ENCODE assay signal across 27 mouse cellular contexts in genomic region chr1:160059908-160060307, GRCm38 (mm10). TPM values are rescaled to one million over a fixed set of nuclear protein-coding genes. Genes with fewer than 3 reads are reported as not detected.
DNase-seq lines count a peak whose midpoint lies in the region; ATAC-seq and TF ChIP-seq lines count a peak whose summit lies in the region.
"Had no signal": no experiment of that assay in that cellular context is flagged by ENCODE, and none has a peak within 500 bp of the region (broad histone marks: within the 10 kb centered on the region; RNA-seq: fewer than 3 reads in every experiment).

No protein-coding gene starts in this region.

- H3K27me3 ChIP-seq in heart, embryonic 11.5 days (ENCODE audit: control insufficient read depth, insufficient read depth, low read length): no peaks in the 10 kb centered on the region
- H3K27me3 ChIP-seq in lung, embryonic 15.5 days: no peaks in the 10 kb centered on the region
- no peaks in the 10 kb centered on the region for H3K27me3 ChIP-seq in liver, postnatal 0 days (ENCODE audit: insufficient read depth, low read length)
- H3K27me3 ChIP-seq: embryonic facial prominence, embryonic 12.5 days; kidney, embryonic 15.5 days; limb, embryonic 13.5 days; neural tube, embryonic 15.5 days had no signal

- no peak overlapping the region for H3K9ac ChIP-seq in heart, embryonic 11.5 days (ENCODE audit: low read depth, low read length)
- H3K9ac ChIP-seq in lung, embryonic 15.5 days: no peak overlapping the region
- H3K9ac ChIP-seq in liver, postnatal 0 days (replicated peaks): no peak overlapping the region
- H3K9ac ChIP-seq: embryonic facial prominence, embryonic 12.5 days; kidney, embryonic 15.5 days; limb, embryonic 13.5 days; neural tube, embryonic 15.5 days had no signal

- ATAC-seq in heart, embryonic 11.5 days (replicated peaks; ENCODE audit: insufficient number of reproducible peaks, low FRiP score, low TSS enrichment): no peak
- no peak for ATAC-seq in lung, embryonic 15.5 days (ENCODE audit: borderline replicate concordance, extremely low read depth, low FRiP score, low TSS enrichment)
- ATAC-seq in liver, postnatal 0 days: no peak
- ATAC-seq: activated CD4-positive, CD25-positive, alpha-beta regulatory T cell, adult 4 months; forebrain, embryonic 16.5 days; hindbrain, embryonic 16.5 days had no signal

- H3K27ac ChIP-seq in heart, embryonic 11.5 days (ENCODE audit: low read depth, low read length): no peak overlapping the region
- H3K27ac ChIP-seq in lung, embryonic 15.5 days: 0 out of 2 replicates have a peak overlapping the region, but pooled peaks have one; percentile 7
- H3K27ac ChIP-seq in liver, postnatal 0 days (ENCODE audit: low read depth): peak overlapping the region; percentile 83
- H3K27ac ChIP-seq: embryonic facial prominence, embryonic 12.5 days; forebrain, embryonic 10.5 days; kidney, embryonic 15.5 days; limb, embryonic 13.5 days; neural tube, embryonic 15.5 days had no signal

- WGBS in heart, embryonic 11.5 days (ENCODE audit: insufficient replicate concordance): 76% methylated on average over 1 of the region's 1 CpGs
- WGBS in lung, embryonic 15.5 days: 29% methylated on average over 1 of the region's 1 CpGs
- WGBS in lung, adult 2 months: 36% methylated on average over 1 of the region's 1 CpGs
- 54% methylated on average over 1 of the region's 1 CpGs for WGBS in liver, postnatal 0 days (ENCODE audit: insufficient replicate concordance)

- H3K4me2 ChIP-seq in heart, embryonic 11.5 days: peak overlapping the region; percentile 2; the same call in 1 of the 2 replicates
- H3K4me2 ChIP-seq in lung, embryonic 15.5 days: no peak overlapping the region
- 0 out of 2 replicates have a peak overlapping the region, but pooled peaks have one; percentile 44 for H3K4me2 ChIP-seq in liver, postnatal 0 days (ENCODE audit: low read depth, low read length)
- H3K4me2 ChIP-seq: embryonic facial prominence, embryonic 12.5 days; kidney, embryonic 15.5 days; limb, embryonic 13.5 days; neural tube, embryonic 15.5 days had no signal

- no peak for DNase-seq in heart, postnatal 4 days
- DNase-seq in lung, adult 2 months: no peak
- peak; percentile 60 for DNase-seq in NIH3T3 (ENCODE audit: low read depth)
- DNase-seq in liver, postnatal 0 days: no peak
- DNase-seq in adrenal gland, postnatal 14 days: no peak
- no peak for DNase-seq in urinary bladder, postnatal 14 days (ENCODE audit: low spot score)
- DNase-seq: adrenal gland, postnatal 10 days; cerebellum, adult 11 months; cerebellum, adult 9-10 months; embryo, embryonic 11 days; gastrocnemius, postnatal 14 days; heart, postnatal 14 days; kidney, adult 18-20 months; kidney, postnatal 25 days; midbrain, embryonic 14.5 days; retina, postnatal 1 day; right cerebral cortex, postnatal 14 days had no signal

- H3K4me3 ChIP-seq in heart, embryonic 11.5 days (ENCODE audit: low read depth, low read length): no peak overlapping the region
- H3K4me3 ChIP-seq in lung, embryonic 15.5 days: no peak overlapping the region
- no peak overlapping the region for H3K4me3 ChIP-seq in lung, adult 2 months (replicated peaks; ENCODE audit: extremely low read depth, low read depth, low read length)
- no peak overlapping the region for H3K4me3 ChIP-seq in liver, postnatal 0 days (ENCODE audit: low read depth, low read length)
- H3K4me3 ChIP-seq: embryonic facial prominence, embryonic 12.5 days; forebrain, embryonic 10.5 days; kidney, embryonic 15.5 days; limb, embryonic 13.5 days; neural tube, embryonic 15.5 days had no signal

- TF ChIP-seq CTCF in lung, adult 2 months (IDR thresholded peaks at IDR 0.05; ENCODE audit: insufficient read depth, low read length): no peak
- TF ChIP-seq CTCF in liver, postnatal 0 days (IDR thresholded peaks at IDR 0.05; ENCODE audit: low read depth): no peak

- H3K4me1 ChIP-seq in heart, embryonic 11.5 days (ENCODE audit: control insufficient read depth, insufficient read depth, low read length): peaks cover 8% of the 10 kb centered on the region; the same call in 1 of the 2 replicates
- H3K4me1 ChIP-seq in lung, embryonic 15.5 days: peaks cover 17% of the 10 kb centered on the region; the same call in 1 of the 2 replicates
- H3K4me1 ChIP-seq in lung, adult 2 months (ENCODE audit: control insufficient read depth, insufficient read depth, low read length): peaks cover 20% of the 10 kb centered on the region
- peaks cover 12% of the 10 kb centered on the region for H3K4me1 ChIP-seq in liver, postnatal 0 days (ENCODE audit: insufficient read depth)
- H3K4me1 ChIP-seq: embryonic facial prominence, embryonic 12.5 days; forebrain, embryonic 10.5 days; limb, embryonic 13.5 days; neural tube, embryonic 15.5 days had no signal

- H3K36me3 ChIP-seq in heart, embryonic 11.5 days (ENCODE audit: control insufficient read depth, insufficient read depth, low read length): no peaks in the 10 kb centered on the region
- no peaks in the 10 kb centered on the region for H3K36me3 ChIP-seq in lung, embryonic 15.5 days
- H3K36me3 ChIP-seq in liver, postnatal 0 days (replicated peaks; ENCODE audit: insufficient read depth, low read length): no peaks in the 10 kb centered on the region; the same call in 1 of the 2 replicates
- H3K36me3 ChIP-seq: embryonic facial prominence, embryonic 12.5 days; forebrain, embryonic 10.5 days; kidney, embryonic 15.5 days; limb, embryonic 13.5 days; neural tube, embryonic 15.5 days had no signal

- H3K9me3 ChIP-seq in heart, embryonic 11.5 days (replicated peaks; ENCODE audit: control insufficient read depth, low read length): no peaks in the 10 kb centered on the region
- no peaks in the 10 kb centered on the region for H3K9me3 ChIP-seq in lung, embryonic 15.5 days
- H3K9me3 ChIP-seq in liver, postnatal 0 days (ENCODE audit: low read length): no peaks in the 10 kb centered on the region
- H3K9me3 ChIP-seq: embryonic facial prominence, embryonic 12.5 days; forebrain, embryonic 10.5 days; kidney, embryonic 15.5 days; limb, embryonic 13.5 days; neural tube, embryonic 15.5 days had no signal

- no peak for TF ChIP-seq POLR2A in lung, adult 2 months (IDR thresholded peaks at IDR 0.05; ENCODE audit: borderline replicate concordance, extremely low read depth, low read depth, low read length)

- TF ChIP-seq EP300 in liver, postnatal 0 days (IDR thresholded peaks at IDR 0.05; ENCODE audit: low read depth): no peak

RNA-seq across cellular contexts. Expression of gene 4930523C07Rik, which starts 15.7 kb away (rescaled TPM):
- polyA plus RNA-seq in heart, embryonic 11.5 days (2014; fragmentation: Nextera tagmentation; extraction: Ambion mirVana): 13.3 and 15.0 TPM in 2 replicates
- 10 to 100 TPM; 24.0 to 26.1 TPM for total RNA-seq in heart, postnatal 4 days (2021)
- polyA plus RNA-seq in lung, embryonic 15.5 days (2015; fragmentation: Nextera tagmentation; extraction: Ambion mirVana): 26.5 and 32.5 TPM in 2 replicates
- 29.3 and 31.9 TPM in 2 replicates for polyA plus RNA-seq in lung, adult 2 months (2012; rRNA removed)
- 16.5 and 23.0 TPM in 2 replicates for polyA plus RNA-seq in liver, postnatal 0 days (2015; fragmentation: Nextera tagmentation; extraction: Ambion mirVana)
- total RNA-seq in adrenal gland, postnatal 14 days (2021): 24.5 and 39.8 TPM in 2 replicates
